Mouse (Mus musculus): ENCODE measurements around the gene Scml2. TPM values are rescaled to one million over a fixed set of nuclear protein-coding genes. Genes with fewer than 3 reads are reported as not detected.

Gene Scml2
- polyA plus RNA-seq (2014; fragmentation: Illumina TruSeq; extraction: RNeasy Lipid Tissue Mini Kit (QIAGEN cat#74804); ENCODE audit: low read depth, low replicate concordance) = 1.9 TPM

DNA sequence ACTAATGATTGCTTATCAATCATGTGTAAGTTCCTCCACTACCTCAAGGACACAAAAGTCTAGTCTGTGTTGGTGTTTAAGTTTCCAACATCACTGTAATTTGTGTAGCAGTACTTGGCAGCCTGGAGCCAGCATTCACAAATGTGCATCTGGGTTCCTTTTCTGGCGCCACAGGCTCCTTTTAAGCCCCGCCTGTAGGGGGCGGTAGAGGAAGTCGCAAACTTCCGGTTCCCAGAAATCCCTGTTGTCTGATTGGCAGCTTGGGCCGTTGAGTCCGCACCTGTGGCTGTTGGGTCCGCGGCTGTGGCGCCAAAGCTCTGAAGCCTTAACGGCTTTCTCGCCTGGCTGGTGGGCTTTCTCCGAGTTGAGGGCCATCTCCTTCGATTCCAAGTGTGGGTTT, at the start of gene Scml2:
Gene Scml2 (plus strand): TSS at position 301 of the 400 bp plus-strand sequence.

DNA sequence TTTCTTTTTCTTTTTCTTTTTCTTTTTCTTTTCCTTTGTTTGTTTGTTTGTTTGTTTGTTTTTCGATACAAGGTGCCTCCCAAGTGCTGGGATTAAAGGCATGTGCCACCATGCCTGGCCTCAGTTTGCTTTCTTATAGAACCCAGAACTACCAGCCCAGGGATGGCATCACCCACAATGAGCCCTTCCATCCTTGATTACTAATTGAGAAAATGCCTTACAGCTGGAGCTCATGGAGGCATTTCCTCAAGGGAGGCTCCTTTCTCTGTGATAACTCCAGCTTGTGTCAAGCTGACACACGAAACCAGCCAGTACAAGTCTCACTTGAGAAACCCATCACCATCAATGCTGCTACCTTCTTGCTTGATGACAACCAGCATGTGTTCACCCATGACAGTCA, 170.2 kb downstream of the Scml2 start, which contains the start of gene Gm15262:
Gene Gm15262 (plus strand): TSS at position 301 of the 400 bp plus-strand sequence.

Other genes starting within 250 kb of the Scml2 start
- 0.20 TPM for gene Gja6, start 210.1 kb upstream of the Scml2 start, polyA plus RNA-seq (2014; fragmentation: Illumina TruSeq; extraction: RNeasy Lipid Tissue Mini Kit (QIAGEN cat#74804); ENCODE audit: low read depth, low replicate concordance)
- gene Cdkl5, start 122.5 kb upstream of the Scml2 start, polyA plus RNA-seq (2014; fragmentation: Illumina TruSeq; extraction: RNeasy Lipid Tissue Mini Kit (QIAGEN cat#74804); ENCODE audit: low read depth, low replicate concordance) = 1.2 TPM
- gene Gm15262, start 170.3 kb downstream of the Scml2 start, polyA plus RNA-seq (2014; fragmentation: Illumina TruSeq; extraction: RNeasy Lipid Tissue Mini Kit (QIAGEN cat#74804); ENCODE audit: low read depth, low replicate concordance) = not detected

Measured in adipose tissue, adult 10 weeks (tissue).